Mouse (Mus musculus) bone marrow, adult 2 months (tissue): ENCODE measurements around the gene Olfr366. TPM values are rescaled to one million over a fixed set of nuclear protein-coding genes. Genes with fewer than 3 reads are reported as not detected.
"Not testable (repeated sequence)": the region's sequence is repeated elsewhere in the genome, so short reads cannot be mapped to it uniquely, and the experiment has no call there.

Experiments
- H3K27ac ChIP-seq: fragments of 200-500 bp; 2 replicates; pipeline ENCODE4 v1.5.1; 2012; ENCODE audit warnings: low read depth, mild to moderate bottlenecking, control low read depth, inconsistent platforms, low read length; ENCODE audit not compliant: control insufficient read depth, poor library complexity, insufficient read depth
- H3K4me1 ChIP-seq: fragments of 200-500 bp; 2 replicates; pipeline ENCODE4 v1.6.1; 2011; ENCODE audit warnings: low read length; ENCODE audit not compliant: control insufficient read depth, insufficient read depth
- H3K4me3 ChIP-seq: fragments of 200-500 bp; replicated peaks from 2 replicates; pipeline ENCODE3; 2011; ENCODE audit warnings: mild to moderate bottlenecking, low read depth, low read length, control low read depth; ENCODE audit not compliant: control insufficient read depth
- CTCF ChIP-seq: fragments of 200-500 bp; IDR thresholded peaks from 2 replicates; pipeline ENCODE4 v1.5.1; 2011; ENCODE audit warnings: low read length, control low read depth; ENCODE audit not compliant: control insufficient read depth, insufficient read depth
- POLR2A ChIP-seq: fragments of 200-500 bp; IDR thresholded peaks from 2 replicates; pipeline ENCODE4 v1.6.1; 2011; ENCODE audit warnings: low read depth, mild to moderate bottlenecking, control low read depth, low read length, borderline replicate concordance; ENCODE audit not compliant: control insufficient read depth
- WGBS: fragments of 180-500 bp; shearing (Covaris S2); methylation state at CpG from one replicate; pipeline ENCODE4 v1.1.7; 2018; 5-methylcytosine and 5-hydroxymethylcytosine counted together
- polyA plus RNA-seq: library from polyadenylated mRNA; stranded (reverse); fragments of >200 nt; gene quantifications from 2 replicates; pipeline ENCODE4 v1.2.4, GENCODE M21; 2011; ENCODE audit warnings: low replicate concordance; ENCODE audit not compliant: missing spikeins, insufficient read depth, insufficient read length

The Olfr366 gene
- 0.23 and 0.30 TPM in 2 replicates for polyA plus RNA-seq

DNA sequence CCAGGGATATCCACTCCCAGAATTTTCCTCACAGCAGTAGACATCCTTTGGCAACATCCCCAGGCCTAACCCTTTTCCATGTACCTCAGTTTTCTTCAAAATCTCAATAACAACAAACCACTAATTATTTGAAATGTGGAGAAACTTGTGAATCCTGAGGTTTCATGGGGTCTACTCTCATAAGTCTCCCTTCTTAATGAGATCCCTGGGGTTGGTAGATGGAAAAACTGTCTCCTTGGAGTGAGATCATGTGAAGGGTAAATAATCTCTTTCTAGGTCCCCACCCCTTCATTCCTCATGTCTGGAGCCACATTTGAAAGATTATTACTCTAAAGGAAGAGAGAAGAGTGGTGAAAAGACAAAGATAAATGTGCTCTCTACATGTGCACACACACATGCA, at the start of gene Olfr366:
Gene Olfr366, plus strand, starts transcription at position 301 of the 400 bp plus-strand sequence.
- TF ChIP-seq CTCF, result no peak
- no peak for TF ChIP-seq POLR2A
- H3K4me1 ChIP-seq, result no peaks in the 10 kb centered on the region

DNA sequence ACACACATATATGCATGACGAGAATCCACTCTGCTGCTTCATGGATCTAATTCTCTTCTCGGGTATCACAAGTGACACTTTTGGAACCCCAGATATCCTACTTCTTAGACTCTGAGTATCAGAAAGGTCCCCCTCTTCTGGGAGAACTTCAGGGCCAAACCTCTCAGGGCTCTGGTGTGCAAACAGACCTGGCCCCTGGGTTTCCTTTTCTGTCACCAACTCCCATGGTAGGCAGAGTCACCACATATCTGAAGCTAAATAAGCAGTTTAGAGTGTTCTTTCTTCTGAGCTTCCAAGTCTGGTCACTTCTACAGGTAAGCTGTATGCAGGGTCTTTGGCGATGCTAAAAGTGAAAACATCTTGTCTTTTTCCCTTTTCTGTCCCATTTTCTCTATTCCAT, 23.5 kb upstream of the Olfr366 start, which contains the start of gene Olfr365:
Gene Olfr365, plus strand, starts transcription at position 301 of the 400 bp plus-strand sequence.
- Histone ChIP-seq H3K4me1 (no peaks in the 10 kb centered on the region), H3K27ac (no peak within 1 kb of the TSS), H3K4me3 (no peak within 1 kb of the TSS)
- TF ChIP-seq POLR2A, result no peak
- no peak for TF ChIP-seq CTCF
- 68% methylated on average over 3 of the region's 3 CpGs for WGBS

More for the DNA sequence above, at the start of gene Olfr366:
- Histone ChIP-seq H3K27ac (no peak within 1 kb of the TSS), H3K4me3 (no peak within 1 kb of the TSS)

DNA sequence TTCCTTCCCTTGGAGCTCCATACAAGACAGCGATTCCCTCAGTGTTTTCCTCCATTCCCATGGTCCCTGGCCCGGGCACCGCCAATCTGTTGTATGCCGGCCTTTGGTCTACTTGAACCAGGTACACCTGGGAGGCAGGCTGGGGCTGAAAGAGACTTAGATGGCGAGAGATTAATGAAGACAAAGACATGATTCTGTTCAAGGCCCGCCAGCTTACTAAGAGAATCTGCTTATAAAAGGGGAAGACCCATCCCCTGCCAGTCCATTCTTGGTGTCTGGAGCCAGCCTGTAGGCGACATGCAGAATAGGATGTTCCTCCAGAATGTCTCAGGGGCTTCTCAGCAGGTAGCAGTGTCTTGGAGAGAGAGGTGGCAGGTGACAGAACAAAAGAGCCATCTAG, 50.4 kb downstream of the Olfr366 start:
- 71% methylated on average over 7 of the region's 7 CpGs for WGBS
- H3K4me1 ChIP-seq, H3K27ac ChIP-seq, H3K4me3 ChIP-seq: not testable (repeated sequence)

Other genes starting within 250 kb of the Olfr366 start
- gene Olfr357, start 217.7 kb upstream of the Olfr366 start, polyA plus RNA-seq, result not detected in 2 replicates
- gene Olfr358, start 202.2 kb upstream of the Olfr366 start, polyA plus RNA-seq, result not detected in 2 replicates
- gene Olfr360, start 145.8 kb upstream of the Olfr366 start, polyA plus RNA-seq, result not detected in 2 replicates
- gene Olfr361, start 122.3 kb upstream of the Olfr366 start, polyA plus RNA-seq, result not detected in 2 replicates
- gene Olfr362, start 93.7 kb upstream of the Olfr366 start, polyA plus RNA-seq, result not detected in 2 replicates
- not detected in 2 replicates for gene Olfr364-ps1, start 72.3 kb upstream of the Olfr366 start, polyA plus RNA-seq
- gene Olfr365, start 23.4 kb upstream of the Olfr366 start, polyA plus RNA-seq, result not detected in 2 replicates
- gene Olfr368, start 114.9 kb downstream of the Olfr366 start, polyA plus RNA-seq, result not detected in 2 replicates
- gene Pdcl, start 147.8 kb downstream of the Olfr366 start, polyA plus RNA-seq, result 7.9 and 28.4 TPM in 2 replicates
- 6.0 and 11.9 TPM in 2 replicates for gene Rc3h2, start 211.3 kb downstream of the Olfr366 start, polyA plus RNA-seq
- 1.3 and 2.6 TPM in 2 replicates for gene Zbtb26, start 231.6 kb downstream of the Olfr366 start, polyA plus RNA-seq
- gene Zbtb6, start 231.6 kb downstream of the Olfr366 start, polyA plus RNA-seq, result 4.4 and 6.4 TPM in 2 replicates
- 11.2 and 18.0 TPM in 2 replicates for gene Rabgap1, start 231.7 kb downstream of the Olfr366 start, polyA plus RNA-seq